Mouse (Mus musculus): Measurements from ENCODE around the gene Gm5157.
"Not testable (repeated sequence)": the region's sequence is repeated elsewhere in the genome, so short reads cannot be mapped to it uniquely, and the experiment has no call there.

The Gm5157 gene

DNA sequence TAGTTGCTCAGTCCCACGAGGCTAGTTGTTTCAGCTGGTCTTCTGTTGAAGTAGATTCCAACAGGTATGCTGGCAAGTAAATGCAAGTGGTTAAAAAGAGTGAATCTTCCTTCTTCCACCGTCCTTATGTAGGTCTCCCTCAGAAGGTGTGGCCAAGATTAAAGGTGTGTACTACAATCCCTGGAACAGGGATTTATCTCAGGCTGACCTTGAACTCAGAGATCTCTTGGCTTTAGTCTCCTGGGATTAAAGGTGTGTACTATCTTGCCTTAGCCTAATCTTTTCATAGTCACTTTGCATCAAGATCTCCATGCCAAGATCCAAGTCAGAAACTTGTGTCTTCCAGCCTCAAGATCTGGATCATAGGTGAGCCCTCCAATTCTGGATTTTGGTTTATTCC lies at the start of gene Gm5157:
Gene Gm5157 (minus strand): TSS at position 101 of the 400 bp plus-strand sequence.
- not testable (repeated sequence) for DNase-seq

DNA sequence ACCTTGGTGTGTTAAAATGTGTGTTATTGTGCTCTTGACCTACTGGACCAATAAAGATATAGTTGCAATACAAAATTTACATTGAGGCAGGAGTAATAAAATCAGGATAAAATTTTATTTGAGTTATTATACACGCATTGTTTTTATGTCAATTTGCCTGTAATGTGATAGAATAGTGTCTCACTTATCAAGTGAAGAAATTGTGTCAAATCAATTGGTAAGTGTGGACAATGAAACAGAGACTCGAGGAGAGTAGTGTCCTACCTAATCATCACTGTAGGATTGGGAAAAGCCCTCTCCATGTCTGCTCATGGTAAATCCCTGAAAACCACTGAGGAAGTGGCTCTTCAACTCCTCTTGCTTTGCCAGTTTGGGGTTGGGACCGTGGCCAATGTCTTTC lies 28.3 kb downstream of the Gm5157 start, which contains the start of gene Vmn1r123:
Gene Vmn1r123 (plus strand): TSS at position 301 of the 400 bp plus-strand sequence.
- not testable (repeated sequence) for DNase-seq
